8 mouse cellular contexts compared by ENCODE assay signal in the genomic region with DNA sequence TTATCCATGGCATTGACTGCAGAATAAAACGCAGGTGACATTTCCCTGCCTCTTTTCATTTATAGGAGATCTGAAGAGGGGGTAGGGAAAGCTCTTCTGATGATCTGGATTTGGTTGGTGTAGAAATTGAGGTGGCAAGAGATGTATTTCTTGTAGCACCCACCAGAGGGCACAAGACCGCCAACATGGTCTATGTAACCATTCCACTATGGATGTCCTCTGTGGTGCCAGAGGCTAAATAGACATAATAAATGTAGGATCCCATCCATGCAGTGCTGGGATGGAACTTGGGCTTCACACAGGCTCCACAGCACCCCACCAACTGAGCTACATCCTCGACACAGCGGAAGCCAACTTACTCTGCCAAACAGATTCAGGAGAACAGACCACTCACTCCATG. TPM values are rescaled to one million over a fixed set of nuclear protein-coding genes. Genes with fewer than 3 reads are reported as not detected.
DNase-seq lines count a peak whose midpoint lies in the region; ATAC-seq and TF ChIP-seq lines count a peak whose summit lies in the region.
"Had no signal": no experiment of that assay in that cellular context is flagged by ENCODE, and none has a peak within 500 bp of the region (broad histone marks: within the 10 kb centered on the region; RNA-seq: fewer than 3 reads in every experiment).

No protein-coding gene starts in this region.

- H3K4me1 ChIP-seq in hindbrain, postnatal 0 days (ENCODE audit: insufficient read depth, low read length): no peaks in the 10 kb centered on the region
- no peaks in the 10 kb centered on the region for H3K4me1 ChIP-seq in hindbrain, embryonic 13.5 days (replicated peaks)
- H3K4me1 ChIP-seq in lung, embryonic 14.5 days (ENCODE audit: insufficient read depth): no peaks in the 10 kb centered on the region
- H3K4me1 ChIP-seq: embryonic facial prominence, embryonic 15.5 days had no signal

- TF ChIP-seq CTCF in hindbrain, postnatal 0 days (IDR thresholded peaks at IDR 0.05; ENCODE audit: low read depth): peak; percentile 61
- TF ChIP-seq CTCF in lung, embryonic 14.5 days (IDR thresholded peaks at IDR 0.05; ENCODE audit: low read depth): peak; percentile 60

- H3K4me2 ChIP-seq in hindbrain, postnatal 0 days (ENCODE audit: low read depth, low read length): no peak overlapping the region
- no peak overlapping the region for H3K4me2 ChIP-seq in hindbrain, embryonic 13.5 days
- H3K4me2 ChIP-seq in lung, embryonic 14.5 days: no peak overlapping the region
- H3K4me2 ChIP-seq: embryonic facial prominence, embryonic 15.5 days had no signal

- no peak for DNase-seq in hindbrain, postnatal 0 days (ENCODE audit: low spot score)
- DNase-seq in NIH3T3 (ENCODE audit: low read depth): peak; percentile 50
- DNase-seq in lung, embryonic 14.5 days: peak; percentile 51
- DNase-seq in yolk sac, embryonic 10.5 days (ENCODE audit: low spot score): no peak

- H3K9me3 ChIP-seq in hindbrain, postnatal 0 days (ENCODE audit: low read length): no peaks in the 10 kb centered on the region
- H3K9me3 ChIP-seq in hindbrain, embryonic 13.5 days: no peaks in the 10 kb centered on the region
- no peaks in the 10 kb centered on the region for H3K9me3 ChIP-seq in lung, embryonic 14.5 days (ENCODE audit: low read depth, low read length)
- H3K9me3 ChIP-seq: embryonic facial prominence, embryonic 15.5 days had no signal

- 59% methylated on average over 4 of the region's 4 CpGs for WGBS in hindbrain, postnatal 0 days
- WGBS in hindbrain, embryonic 13.5 days: 55% methylated on average over 4 of the region's 4 CpGs
- 56% methylated on average over 4 of the region's 4 CpGs for WGBS in lung, embryonic 14.5 days

- no peak overlapping the region for H3K27ac ChIP-seq in hindbrain, postnatal 0 days
- H3K27ac ChIP-seq in hindbrain, embryonic 13.5 days: no peak overlapping the region
- H3K27ac ChIP-seq in lung, embryonic 14.5 days (ENCODE audit: low read depth): no peak overlapping the region
- H3K27ac ChIP-seq: embryonic facial prominence, embryonic 15.5 days had no signal

- H3K36me3 ChIP-seq in hindbrain, postnatal 0 days (ENCODE audit: insufficient read depth, low read length): no peaks in the 10 kb centered on the region
- H3K36me3 ChIP-seq in hindbrain, embryonic 13.5 days: no peaks in the 10 kb centered on the region
- H3K36me3 ChIP-seq in lung, embryonic 14.5 days (ENCODE audit: insufficient read depth): no peaks in the 10 kb centered on the region
- H3K36me3 ChIP-seq: embryonic facial prominence, embryonic 15.5 days had no signal

- no peaks in the 10 kb centered on the region for H3K27me3 ChIP-seq in hindbrain, postnatal 0 days (ENCODE audit: insufficient read depth, low read length)
- no peaks in the 10 kb centered on the region for H3K27me3 ChIP-seq in hindbrain, embryonic 13.5 days
- no peaks in the 10 kb centered on the region for H3K27me3 ChIP-seq in lung, embryonic 14.5 days (ENCODE audit: insufficient read depth, low read length)
- H3K27me3 ChIP-seq: embryonic facial prominence, embryonic 15.5 days had no signal

- no peak overlapping the region for H3K9ac ChIP-seq in hindbrain, postnatal 0 days (replicated peaks; ENCODE audit: low read length)
- no peak overlapping the region for H3K9ac ChIP-seq in hindbrain, embryonic 13.5 days
- no peak overlapping the region for H3K9ac ChIP-seq in lung, embryonic 14.5 days
- H3K9ac ChIP-seq: embryonic facial prominence, embryonic 15.5 days had no signal

- no peak overlapping the region for H3K4me3 ChIP-seq in hindbrain, postnatal 0 days (ENCODE audit: low read length)
- H3K4me3 ChIP-seq in hindbrain, embryonic 13.5 days: no peak overlapping the region
- no peak overlapping the region for H3K4me3 ChIP-seq in lung, embryonic 14.5 days (ENCODE audit: low read depth, low read length)
- H3K4me3 ChIP-seq: embryonic facial prominence, embryonic 15.5 days had no signal

- ATAC-seq in hindbrain, postnatal 0 days: no peak
- no peak for ATAC-seq in hindbrain, embryonic 13.5 days (ENCODE audit: low FRiP score)
- ATAC-seq in CD4-positive, CD25-positive, alpha-beta regulatory T cell, adult 4 months: peak; percentile 53
- no peak for ATAC-seq in lung, embryonic 14.5 days (ENCODE audit: insufficient read depth)
- ATAC-seq in inflammation-experienced regulatory T-cells, adult 6 months: no peak

RNA-seq across cellular contexts. Expression of a gene that starts 6.3 kb away (rescaled TPM):
- 6.8 and 10.8 TPM in 2 replicates for total RNA-seq in hindbrain, postnatal 0 days (2014; rRNA removed)
- 4.2 and 4.5 TPM in 2 replicates for polyA plus RNA-seq in hindbrain, postnatal 0 days (2015; fragmentation: Nextera tagmentation; extraction: Ambion mirVana)
- polyA plus RNA-seq in hindbrain, embryonic 13.5 days (2015; fragmentation: Nextera tagmentation; extraction: Ambion mirVana): 9.0 and 9.4 TPM in 2 replicates
- polyA plus RNA-seq in CD4-positive, CD25-positive, alpha-beta regulatory T cell, adult 4 months (2017; shearing (Covaris generic)): 1 to 10 TPM; 7.5 to 8.5 TPM
- 6.4 and 8.4 TPM in 2 replicates for polyA plus RNA-seq in lung, embryonic 14.5 days (2014; fragmentation: Nextera tagmentation; extraction: Ambion mirVana)
- 1 to 10 TPM; 6.6 to 8.1 (median 6.7) TPM for polyA plus RNA-seq in inflammation-experienced regulatory T-cells, adult 6 months (2017; shearing (Covaris generic))

Comparison
In these comparisons a context has a peak if more than half of its experiments do, and no peak if none do; other contexts are left out.
1. DNase-seq: peak in NIH3T3 (single experiment) and lung, embryonic 14.5 days (single experiment); none in hindbrain, postnatal 0 days (single experiment) and yolk sac, embryonic 10.5 days (single experiment).